Mouse (Mus musculus) stomach, postnatal 0 days (tissue): ENCODE results near the gene Abcb8.

ENCODE experiments used
- CTCF ChIP-seq: IDR thresholded peaks from 2 replicates; pipeline ENCODE4 v1.5.1; 2016; ENCODE audit warnings: antibody characterized with exemption, low read depth, mild to moderate bottlenecking, moderate library complexity
- EP300 ChIP-seq: optimal IDR thresholded peaks from 2 replicates; pipeline ENCODE3; 2016; ENCODE audit warnings: antibody characterized with exemption

DNA sequence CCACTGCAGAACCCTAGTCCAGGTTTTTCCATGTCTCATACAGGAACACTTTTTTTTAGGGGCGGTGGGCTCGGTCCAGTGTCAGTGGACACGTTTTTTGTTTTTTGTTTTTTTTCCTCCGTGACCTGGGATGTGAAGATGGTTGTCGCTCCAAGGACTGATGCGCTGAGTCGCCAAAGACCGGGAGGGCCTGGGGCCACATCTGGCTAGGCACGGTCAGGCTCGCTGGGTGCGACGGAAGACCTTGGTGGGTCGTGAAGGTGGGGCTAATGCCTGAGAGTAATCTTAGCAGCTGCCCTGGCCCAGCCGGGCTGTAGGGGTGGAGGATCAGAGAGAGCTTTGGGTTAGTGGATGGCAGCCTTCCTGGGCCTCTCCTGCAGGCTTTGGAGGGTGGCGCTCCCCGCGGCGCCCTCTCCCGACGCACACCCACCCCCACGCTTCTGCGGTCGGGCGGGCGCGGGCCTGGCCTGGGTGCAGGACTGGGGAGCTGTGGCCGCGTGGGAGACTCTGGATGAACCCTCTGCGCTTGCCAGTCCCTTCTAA lies 59.3 kb downstream of the Abcb8 start:
- TF ChIP-seq CTCF (no peak), EP300 (no peak)
